Mouse (Mus musculus): ENCODE results near the gene Hoxa3.

GRCm38 (mm10) chr6:52175864-52176263 is 37.3 kb downstream of the Hoxa3 start:
- no peak for TF ChIP-seq POLR2A (IDR thresholded peaks at IDR 0.05; ENCODE audit: borderline replicate concordance, extremely low read depth, low read depth, low read length)
- no peak for TF ChIP-seq CTCF (IDR thresholded peaks at IDR 0.05; ENCODE audit: insufficient read depth, low read length)

Data from lung, adult 2 months (tissue).